Comparison of ENCODE assay signal across 8 mouse cellular contexts in genomic region chr7:141176173-141176572, GRCm38 (mm10). TPM values are rescaled to one million over a fixed set of nuclear protein-coding genes. Genes with fewer than 3 reads are reported as not detected.
DNase-seq lines count a peak whose midpoint lies in the region; ATAC-seq and TF ChIP-seq lines count a peak whose summit lies in the region.

No protein-coding gene starts in this region.

- H3K4me1 ChIP-seq in kidney, embryonic 16.5 days (ENCODE audit: insufficient read depth, low read length): peaks cover 8% of the 10 kb centered on the region
- 0 out of 2 replicates have a peak, but pooled peaks cover 4% of the 10 kb centered on the region for H3K4me1 ChIP-seq in intestine, postnatal 0 days (replicated peaks; ENCODE audit: control insufficient read depth, insufficient read depth, low read length)
- H3K4me1 ChIP-seq in limb, embryonic 14.5 days (ENCODE audit: control insufficient read depth, insufficient read depth, low read length): peaks cover 6% of the 10 kb centered on the region; the same call in 1 of the 2 replicates

- H3K36me3 ChIP-seq in kidney, embryonic 16.5 days (ENCODE audit: insufficient read depth, low read length): no peaks in the 10 kb centered on the region
- H3K36me3 ChIP-seq in intestine, postnatal 0 days (ENCODE audit: control insufficient read depth, insufficient read depth): no peaks in the 10 kb centered on the region
- no peaks in the 10 kb centered on the region for H3K36me3 ChIP-seq in limb, embryonic 14.5 days (ENCODE audit: control insufficient read depth, insufficient read depth, low read length)

- TF ChIP-seq POLR2A in limb, embryonic 14.5 days (IDR thresholded peaks at IDR 0.05; ENCODE audit: borderline replicate concordance, extremely low read depth, insufficient read depth, insufficient read length): no peak

- H3K4me2 ChIP-seq in kidney, embryonic 16.5 days (replicated peaks; ENCODE audit: low read depth, low read length): no peak overlapping the region
- no peak overlapping the region for H3K4me2 ChIP-seq in intestine, postnatal 0 days (replicated peaks; ENCODE audit: low read depth)
- H3K4me2 ChIP-seq in limb, embryonic 14.5 days (replicated peaks; ENCODE audit: low read depth, low read length, severe bottlenecking): no peak overlapping the region

- TF ChIP-seq CTCF in intestine, postnatal 0 days (IDR thresholded peaks at IDR 0.05; ENCODE audit: low read depth): peak; percentile 97

- no peak overlapping the region for H3K4me3 ChIP-seq in kidney, embryonic 16.5 days (ENCODE audit: low read length)
- no peak overlapping the region for H3K4me3 ChIP-seq in intestine, postnatal 0 days (ENCODE audit: low read depth, low read length)
- H3K4me3 ChIP-seq in limb, embryonic 14.5 days (replicated peaks; ENCODE audit: low read length): no peak overlapping the region

- no peak overlapping the region for H3K9ac ChIP-seq in kidney, embryonic 16.5 days (replicated peaks; ENCODE audit: low read length)
- no peak overlapping the region for H3K9ac ChIP-seq in intestine, postnatal 0 days (ENCODE audit: low read depth, low read length)
- H3K9ac ChIP-seq in limb, embryonic 14.5 days (ENCODE audit: low read depth, low read length, severe bottlenecking): no peak overlapping the region

- DNase-seq in kidney, adult 11 months: peak; percentile 83
- DNase-seq in cerebellum, adult 9-11 months: peak; percentile 82
- DNase-seq in gastrocnemius, adult 18-20 months (ENCODE audit: low spot score): peak; percentile 87
- peak; percentile 90 for DNase-seq in limb, embryonic 14.5 days (ENCODE audit: low spot score)
- DNase-seq in neural tube, embryonic 10.5 days (ENCODE audit: extremely low spot score, low spot score): peak; percentile 90
- peak; percentile 69 for DNase-seq in telencephalon, adult 2 months (ENCODE audit: low read depth, low spot score)

- WGBS in kidney, embryonic 16.5 days: 1% methylated on average over 8 of the region's 8 CpGs
- under 1% methylated on average over 8 of the region's 8 CpGs for WGBS in intestine, postnatal 0 days
- 1% methylated on average over 8 of the region's 8 CpGs for WGBS in limb, embryonic 14.5 days

- H3K27ac ChIP-seq in kidney, embryonic 16.5 days (ENCODE audit: low read length): no peak overlapping the region
- H3K27ac ChIP-seq in intestine, postnatal 0 days (ENCODE audit: low read depth, low read length): no peak overlapping the region
- no peak overlapping the region for H3K27ac ChIP-seq in limb, embryonic 14.5 days (replicated peaks; ENCODE audit: low read depth, low read length)

- no peak for ATAC-seq in kidney, embryonic 16.5 days (ENCODE audit: low FRiP score, low TSS enrichment)
- no peak for ATAC-seq in intestine, postnatal 0 days
- ATAC-seq in limb, embryonic 14.5 days (ENCODE audit: low FRiP score, low read depth): no peak

- H3K9me3 ChIP-seq in kidney, embryonic 16.5 days (ENCODE audit: low read length): no peaks in the 10 kb centered on the region; the same call in 1 of the 2 replicates
- no peaks in the 10 kb centered on the region for H3K9me3 ChIP-seq in intestine, postnatal 0 days (ENCODE audit: control insufficient read depth)
- no peaks in the 10 kb centered on the region for H3K9me3 ChIP-seq in limb, embryonic 14.5 days (ENCODE audit: control insufficient read depth, low read length)

- no peaks in the 10 kb centered on the region for H3K27me3 ChIP-seq in kidney, embryonic 16.5 days (ENCODE audit: insufficient read depth, low read length)
- no peaks in the 10 kb centered on the region for H3K27me3 ChIP-seq in intestine, postnatal 0 days (replicated peaks; ENCODE audit: control insufficient read depth, insufficient read depth, low read length)
- H3K27me3 ChIP-seq in limb, embryonic 14.5 days (ENCODE audit: control insufficient read depth, insufficient read depth, low read length): no peaks in the 10 kb centered on the region; the same call in 1 of the 2 replicates

RNA-seq across cellular contexts. Expression of gene Rnh1, which starts 3.5 kb away (rescaled TPM):
- 141 and 155 TPM in 2 replicates for polyA plus RNA-seq in kidney, embryonic 16.5 days (2015; fragmentation: Nextera tagmentation; extraction: Ambion mirVana)
- 10 to 100 TPM; 49.3 to 52.9 TPM for total RNA-seq in gastrocnemius, adult 18-20 months (2021)
- 133 and 141 TPM in 2 replicates for polyA plus RNA-seq in intestine, postnatal 0 days (2015; fragmentation: Nextera tagmentation; extraction: Ambion mirVana)
- 92.3 and 105 TPM in 2 replicates for polyA plus RNA-seq in limb, embryonic 14.5 days (2012; rRNA removed)
- polyA plus RNA-seq in limb, embryonic 14.5 days (2014; fragmentation: Nextera tagmentation; extraction: Ambion mirVana): 190 and 216 TPM in 2 replicates

RNA-seq across cellular contexts. Expression of gene Hras, which starts 17.6 kb away (rescaled TPM):
- polyA plus RNA-seq in kidney, embryonic 16.5 days (2015; fragmentation: Nextera tagmentation; extraction: Ambion mirVana): 40.3 and 78.3 TPM in 2 replicates
- total RNA-seq in gastrocnemius, adult 18-20 months (2021): 100 to 1,000 TPM; 109 to 117 TPM
- polyA plus RNA-seq in intestine, postnatal 0 days (2015; fragmentation: Nextera tagmentation; extraction: Ambion mirVana): 71.8 and 72.3 TPM in 2 replicates
- polyA plus RNA-seq in limb, embryonic 14.5 days (2012; rRNA removed): 111 and 112 TPM in 2 replicates
- 136 and 143 TPM in 2 replicates for polyA plus RNA-seq in limb, embryonic 14.5 days (2014; fragmentation: Nextera tagmentation; extraction: Ambion mirVana)

RNA-seq across cellular contexts. Expression of gene Lrrc56, which starts 17.8 kb away (rescaled TPM):
- 13.5 and 15.1 TPM in 2 replicates for polyA plus RNA-seq in kidney, embryonic 16.5 days (2015; fragmentation: Nextera tagmentation; extraction: Ambion mirVana)
- 1 to 10 TPM; 1.6 to 1.7 TPM for total RNA-seq in gastrocnemius, adult 18-20 months (2021)
- polyA plus RNA-seq in intestine, postnatal 0 days (2015; fragmentation: Nextera tagmentation; extraction: Ambion mirVana): 3.2 and 3.7 TPM in 2 replicates
- polyA plus RNA-seq in limb, embryonic 14.5 days (2012; rRNA removed): 14.8 and 17.8 TPM in 2 replicates
- polyA plus RNA-seq in limb, embryonic 14.5 days (2014; fragmentation: Nextera tagmentation; extraction: Ambion mirVana): 5.8 and 8.3 TPM in 2 replicates

RNA-seq across cellular contexts. Expression of gene Lmntd2, which starts 37.7 kb away (rescaled TPM):
- polyA plus RNA-seq in kidney, embryonic 16.5 days (2015; fragmentation: Nextera tagmentation; extraction: Ambion mirVana): 3.9 and 4.4 TPM in 2 replicates
- total RNA-seq in gastrocnemius, adult 18-20 months (2021): not detected
- 2.7 and 3.4 TPM in 2 replicates for polyA plus RNA-seq in intestine, postnatal 0 days (2015; fragmentation: Nextera tagmentation; extraction: Ambion mirVana)
- 6.6 and 6.9 TPM in 2 replicates for polyA plus RNA-seq in limb, embryonic 14.5 days (2012; rRNA removed)
- polyA plus RNA-seq in limb, embryonic 14.5 days (2014; fragmentation: Nextera tagmentation; extraction: Ambion mirVana): 0.95 and 1.7 TPM in 2 replicates

RNA-seq across cellular contexts. Expression of gene Rassf7, which starts 39.5 kb away (rescaled TPM):
- 76.3 and 78.3 TPM in 2 replicates for polyA plus RNA-seq in kidney, embryonic 16.5 days (2015; fragmentation: Nextera tagmentation; extraction: Ambion mirVana)
- under 1 TPM; 0.24 to 0.48 TPM for total RNA-seq in gastrocnemius, adult 18-20 months (2021)
- polyA plus RNA-seq in intestine, postnatal 0 days (2015; fragmentation: Nextera tagmentation; extraction: Ambion mirVana): 47.6 and 52.7 TPM in 2 replicates
- polyA plus RNA-seq in limb, embryonic 14.5 days (2012; rRNA removed): 40.0 and 44.8 TPM in 2 replicates
- polyA plus RNA-seq in limb, embryonic 14.5 days (2014; fragmentation: Nextera tagmentation; extraction: Ambion mirVana): 30.9 and 31.7 TPM in 2 replicates
